Mouse (Mus musculus) myocyte (in vitro differentiated cells): ENCODE measurements around the gene Aim2. TPM values are rescaled to one million over a fixed set of nuclear protein-coding genes. Genes with fewer than 3 reads are reported as not detected.
A peak's percentile ranks its signal among the peaks of the same experiment; 100 is the strongest.
"Not testable (repeated sequence)": the region's sequence is repeated elsewhere in the genome, so short reads cannot be mapped to it uniquely, and the experiment has no call there.

Source experiments
- H3K27me3 ChIP-seq: one replicate; pipeline ENCODE4 v1.6.1; 2011; ENCODE audit not compliant: control insufficient read depth, insufficient read depth, insufficient read length
- H3K36me3 ChIP-seq: one replicate; pipeline ENCODE4 v1.6.1; 2011; ENCODE audit not compliant: control insufficient read depth, insufficient read depth
- H3K4me2 ChIP-seq: one replicate; pipeline ENCODE4 v1.6.1; 2011; ENCODE audit warnings: low read depth, control low read depth
- H3K4me3 ChIP-seq: one replicate; pipeline ENCODE4 v1.5.1; 2011; ENCODE audit warnings: mild to moderate bottlenecking, control low read depth, moderate library complexity
- H3K79me2 ChIP-seq: one replicate; pipeline ENCODE4 v1.6.1; 2011; ENCODE audit not compliant: control insufficient read depth, insufficient read depth
- H3ac ChIP-seq: one replicate; pipeline ENCODE4 v1.6.1; 2011; ENCODE audit not compliant: control insufficient read depth, insufficient read length
- CEBPB ChIP-seq: IDR thresholded peaks from 2 replicates; pipeline ENCODE4 v1.6.1; 2011; ENCODE audit warnings: mild to moderate bottlenecking, moderate library complexity; ENCODE audit not compliant: poor library complexity, insufficient read depth, severe bottlenecking
- E2F4 ChIP-seq: IDR thresholded peaks from one replicate; pipeline ENCODE4 v1.6.1; 2011; ENCODE audit warnings: mild to moderate bottlenecking, control low read depth, moderate library complexity; ENCODE audit not compliant: insufficient read depth
- MAX ChIP-seq: IDR thresholded peaks from one replicate; pipeline ENCODE4 v1.6.1; 2011; ENCODE audit warnings: low read depth, mild to moderate bottlenecking, control low read depth
- MYOD1 ChIP-seq, 3 experiments: IDR thresholded peaks; one replicate each; pipeline ENCODE4 v1.6.1; 2011; ENCODE audit warnings: control low read depth in 2 of 3, low read depth in 2 of 3, mild to moderate bottlenecking in 2 of 3, moderate library complexity in 1 of 3; ENCODE audit not compliant: insufficient read length in 2 of 3, control insufficient read depth in 1 of 3
- MYOG ChIP-seq, 3 experiments: IDR thresholded peaks; one replicate each; pipeline ENCODE4 v1.6.1; 2011; ENCODE audit warnings: control low read depth in 2 of 3, low read depth in 2 of 3, mild to moderate bottlenecking in 2 of 3; ENCODE audit not compliant: insufficient read length in 2 of 3, control insufficient read depth in 1 of 3, insufficient read depth in 1 of 3
- POLR2A ChIP-seq: IDR thresholded peaks from one replicate; pipeline ENCODE4 v1.6.1; 2011; ENCODE audit warnings: low read depth, mild to moderate bottlenecking, control low read depth, moderate library complexity; ENCODE audit not compliant: insufficient read length
- POLR2AphosphoS2 ChIP-seq: IDR thresholded peaks from one replicate; pipeline ENCODE4 v1.6.1; 2011; ENCODE audit warnings: low read depth, control low read depth; ENCODE audit not compliant: insufficient read length
- REST ChIP-seq: IDR thresholded peaks from one replicate; pipeline ENCODE4 v1.6.1; 2011; ENCODE audit warnings: mild to moderate bottlenecking, control low read depth, moderate library complexity; ENCODE audit not compliant: insufficient read depth, insufficient read length
- SRF ChIP-seq: IDR thresholded peaks from one replicate; pipeline ENCODE4 v1.6.1; 2011; ENCODE audit warnings: low read depth; ENCODE audit not compliant: control insufficient read depth, insufficient read length
- TCF12 ChIP-seq: IDR thresholded peaks from one replicate; pipeline ENCODE4 v1.6.1; 2011; ENCODE audit warnings: mild to moderate bottlenecking, control low read depth; ENCODE audit not compliant: poor library complexity, insufficient read depth, severe bottlenecking
- TCF3 ChIP-seq: IDR thresholded peaks from one replicate; pipeline ENCODE4 v1.6.1; 2011; ENCODE audit warnings: low read depth, control low read depth; ENCODE audit not compliant: insufficient read length
- USF1 ChIP-seq: IDR thresholded peaks from one replicate; pipeline ENCODE4 v1.6.1; 2011; ENCODE audit warnings: low read depth, mild to moderate bottlenecking, control low read depth, moderate library complexity
- polyA plus RNA-seq: library from polyadenylated mRNA; unstranded; fragments of >200 nt; fragmentation: generic; extraction: Trizol; gene quantifications from one replicate; pipeline ENCODE4 v1.2.1, GENCODE M21; 2012; ENCODE audit warnings: missing spikeins

Gene Aim2
- polyA plus RNA-seq: 5.7 TPM

GRCm38 (mm10) chr1:173350372-173350957, at the start of gene Aim2:
Gene Aim2 (plus strand): TSS chr1:173350879.
- no peak for TF ChIP-seq TCF12
- TF ChIP-seq REST: no peak
- no peak for TF ChIP-seq USF1
- no peak for TF ChIP-seq TCF3
- TF ChIP-seq POLR2A: no peak
- no peak for TF ChIP-seq MYOD1 (IDR thresholded peaks at IDR 0.05; ENCODE audit: control insufficient read depth in 1 of 3, insufficient read length in 2 of 3, low read depth in 2 of 3)
- TF ChIP-seq SRF: no peak
- Histone ChIP-seq H3K36me3 (no peaks in the 10 kb centered on the region), H3K79me2 (no peaks in the 10 kb centered on the region), H3ac (no peak within 1 kb of the TSS), H3K4me2 (peak within 1 kb of the TSS; percentile 38), H3K4me3 (no peak within 1 kb of the TSS), H3K27me3 (no peaks in the 10 kb centered on the region)

GRCm38 (mm10) chr1:173302795-173303194, 47.9 kb upstream of the Aim2 start:
- not testable (repeated sequence) for H3K27me3 ChIP-seq, H3K79me2 ChIP-seq, H3K36me3 ChIP-seq, H3ac ChIP-seq, H3K4me2 ChIP-seq, H3K4me3 ChIP-seq

- H3K27me3 ChIP-seq, H3K4me3 ChIP-seq, H3K79me2 ChIP-seq, H3K4me2 ChIP-seq, H3ac ChIP-seq, H3K36me3 ChIP-seq: not testable (repeated sequence)
Measured at GRCm38 (mm10) chr1:173313535-173314050, 37.1 kb upstream of the Aim2 start.

- no peaks in the 10 kb centered on the region for H3K27me3 ChIP-seq
- no peaks in the 10 kb centered on the region for H3K36me3 ChIP-seq
- TF ChIP-seq POLR2A (no peak), E2F4 (no peak), TCF3 (no peak), SRF (no peak), MYOG (IDR thresholded peaks at IDR 0.05; ENCODE audit: control insufficient read depth in 1 of 3, insufficient read depth in 1 of 3, insufficient read length in 2 of 3, low read depth in 2 of 3) (no peak), CEBPB (no peak), POLR2AphosphoS2 (no peak), USF1 (no peak), MAX (no peak), REST (no peak), TCF12 (no peak), MYOD1 (IDR thresholded peaks at IDR 0.05; ENCODE audit: control insufficient read depth in 1 of 3, insufficient read length in 2 of 3, low read depth in 2 of 3) (no peak)
- no peak overlapping the region for H3ac ChIP-seq
- H3K4me2 ChIP-seq: no peak overlapping the region
- no peaks in the 10 kb centered on the region for H3K79me2 ChIP-seq
- H3K4me3 ChIP-seq: no peak overlapping the region
Measured at GRCm38 (mm10) chr1:173315725-173316124, 35.0 kb upstream of the Aim2 start.

GRCm38 (mm10) chr1:173317925-173318477, 32.7 kb upstream of the Aim2 start:
- Histone ChIP-seq H3K79me2 (no peaks in the 10 kb centered on the region), H3K36me3 (no peaks in the 10 kb centered on the region), H3K4me2 (no peak overlapping the region), H3K4me3 (no peak overlapping the region), H3K27me3 (no peaks in the 10 kb centered on the region), H3ac (no peak overlapping the region)
- no peak for TF ChIP-seq MYOG (IDR thresholded peaks at IDR 0.05; ENCODE audit: control insufficient read depth in 1 of 3, insufficient read depth in 1 of 3, insufficient read length in 2 of 3, low read depth in 2 of 3)
- no peak for TF ChIP-seq TCF12
- TF ChIP-seq CEBPB: no peak
- no peak for TF ChIP-seq E2F4
- TF ChIP-seq TCF3: no peak
- no peak for TF ChIP-seq SRF
- TF ChIP-seq MYOD1 (IDR thresholded peaks at IDR 0.05; ENCODE audit: control insufficient read depth in 1 of 3, insufficient read length in 2 of 3, low read depth in 2 of 3): no peak
- no peak for TF ChIP-seq POLR2AphosphoS2
- no peak for TF ChIP-seq USF1
- TF ChIP-seq MAX: no peak
- TF ChIP-seq REST: no peak
- TF ChIP-seq POLR2A: no peak
